In the genomic region with DNA sequence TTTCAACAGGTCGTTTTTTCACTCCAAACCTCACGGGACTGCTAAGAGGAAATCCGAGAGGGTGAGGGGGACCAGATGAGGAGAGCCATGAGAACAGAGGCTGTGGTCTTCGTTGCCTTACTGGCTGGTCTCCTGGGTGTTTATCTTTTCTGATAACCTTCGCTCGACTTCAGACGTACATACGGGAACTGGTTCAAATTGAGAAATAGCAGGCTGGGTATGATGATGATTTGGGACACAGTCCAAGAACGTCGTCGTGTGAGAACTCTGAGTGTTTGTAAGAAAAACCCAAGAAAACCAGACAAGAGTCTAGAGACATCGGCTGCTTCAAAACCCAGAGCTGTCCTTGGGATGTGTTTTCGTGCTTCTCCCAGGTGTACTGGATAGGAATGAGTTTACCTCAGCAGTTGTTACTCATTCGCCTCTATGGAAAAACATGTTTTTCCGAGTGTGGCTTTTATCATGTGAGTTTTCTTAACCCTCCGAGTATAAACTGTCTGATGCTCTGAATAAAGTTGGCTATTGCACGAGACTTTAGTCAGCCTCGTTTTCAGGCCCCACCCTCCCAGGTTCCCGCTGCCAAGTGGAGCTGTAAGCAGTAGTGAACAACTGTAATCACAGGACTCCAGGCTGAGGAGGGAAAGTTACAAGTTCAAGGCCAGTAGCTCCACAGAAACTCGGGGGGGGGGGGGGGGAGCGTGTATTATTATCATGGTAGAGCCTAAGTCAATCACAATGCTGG, we compare ENCODE assay signal across 11 mouse cellular contexts. TPM values are rescaled to one million over a fixed set of nuclear protein-coding genes. Genes with fewer than 3 reads are reported as not detected.
DNase-seq lines count a peak whose midpoint lies in the region; ATAC-seq and TF ChIP-seq lines count a peak whose summit lies in the region.
"Had no signal": no experiment of that assay in that cellular context is flagged by ENCODE, and none has a peak within 500 bp of the region (broad histone marks: within the 10 kb centered on the region; RNA-seq: fewer than 3 reads in every experiment).

No protein-coding gene starts in this region.

- intact Hi-C loops in heart, adult 2 months (cut with DNase I): loop anchor here (5.0 kb wide), 1 partner anchor 44 kb away; the partner anchor contains the start of gene Mb21d2
- intact Hi-C loops in left cerebral cortex, adult 2 months (cut with DNase I): loop anchor here (5.0 kb wide), 1 partner anchor 44 kb away; the partner anchor contains the start of gene Mb21d2

- H3K27ac ChIP-seq in heart, embryonic 10.5 days: peak overlapping the region; percentile 22; the same call in 1 of the 2 replicates
- H3K27ac ChIP-seq in heart, adult 2 months: no peak overlapping the region
- no peak overlapping the region for H3K27ac ChIP-seq in liver, embryonic 16.5 days (ENCODE audit: low read length)
- H3K27ac ChIP-seq in liver, embryonic 11.5 days (ENCODE audit: low read depth, low read length): no peak overlapping the region
- H3K27ac ChIP-seq in left cerebral cortex, adult 2 months: no peak overlapping the region
- H3K27ac ChIP-seq: forebrain, embryonic 12.5 days; liver, embryonic 14.5 days had no signal

- no peaks in the 10 kb centered on the region for H3K36me3 ChIP-seq in heart, embryonic 10.5 days
- no peaks in the 10 kb centered on the region for H3K36me3 ChIP-seq in heart, adult 2 months (ENCODE audit: control insufficient read depth, insufficient read depth, low read length)
- no peaks in the 10 kb centered on the region for H3K36me3 ChIP-seq in liver, embryonic 16.5 days (ENCODE audit: control insufficient read depth, insufficient read depth)
- H3K36me3 ChIP-seq in liver, embryonic 11.5 days (ENCODE audit: control insufficient read depth, insufficient read depth, low read length): no peaks in the 10 kb centered on the region
- H3K36me3 ChIP-seq: forebrain, embryonic 12.5 days had no signal

- no peaks in the 10 kb centered on the region for H3K79me2 ChIP-seq in heart, adult 2 months (replicated peaks; ENCODE audit: control insufficient read depth, insufficient read depth, low read length)

- ATAC-seq in liver, embryonic 16.5 days (ENCODE audit: low read depth): 0 out of 2 replicates have a peak, but pooled peaks have one; percentile 27
- no peak for ATAC-seq in liver, embryonic 11.5 days (replicated peaks; ENCODE audit: low FRiP score)

- H3K4me1 ChIP-seq in heart, embryonic 10.5 days: peaks cover 61% of the 10 kb centered on the region
- peaks cover 5% of the 10 kb centered on the region for H3K4me1 ChIP-seq in heart, adult 2 months (ENCODE audit: control insufficient read depth, insufficient read depth, low read length)
- peaks cover 2% of the 10 kb centered on the region for H3K4me1 ChIP-seq in liver, embryonic 16.5 days (ENCODE audit: control insufficient read depth, low read depth, low read length)
- peaks cover 9% of the 10 kb centered on the region for H3K4me1 ChIP-seq in liver, embryonic 11.5 days (replicated peaks; ENCODE audit: control insufficient read depth, insufficient read depth, low read length)

- H3K27me3 ChIP-seq in heart, embryonic 10.5 days (ENCODE audit: insufficient read depth, poor library complexity, severe bottlenecking): no peaks in the 10 kb centered on the region
- no peaks in the 10 kb centered on the region for H3K27me3 ChIP-seq in heart, adult 2 months (ENCODE audit: control insufficient read depth, insufficient read depth, low read length)
- no peaks in the 10 kb centered on the region for H3K27me3 ChIP-seq in liver, embryonic 16.5 days (ENCODE audit: control insufficient read depth, insufficient read depth, low read depth, low read length)
- H3K27me3 ChIP-seq in liver, embryonic 11.5 days (replicated peaks; ENCODE audit: control insufficient read depth, insufficient read depth, low read length): no peaks in the 10 kb centered on the region
- H3K27me3 ChIP-seq: forebrain, embryonic 12.5 days had no signal

- no peak for TF ChIP-seq EP300 in heart, adult 2 months (IDR thresholded peaks at IDR 0.05; ENCODE audit: insufficient read depth, low read depth, low read length)

- no peaks in the 10 kb centered on the region for H3K9me3 ChIP-seq in heart, embryonic 10.5 days
- H3K9me3 ChIP-seq in liver, embryonic 16.5 days (replicated peaks; ENCODE audit: control insufficient read depth, low read length): no peaks in the 10 kb centered on the region
- H3K9me3 ChIP-seq in liver, embryonic 11.5 days (ENCODE audit: control insufficient read depth, low read length): no peaks in the 10 kb centered on the region
- H3K9me3 ChIP-seq: forebrain, embryonic 12.5 days had no signal

- WGBS in heart, embryonic 10.5 days: 40% methylated on average over 21 of the region's 21 CpGs
- WGBS in heart, adult 2 months: 29% methylated on average over 21 of the region's 21 CpGs
- WGBS in liver, embryonic 16.5 days (ENCODE audit: insufficient replicate concordance): 52% methylated on average over 21 of the region's 21 CpGs
- 49% methylated on average over 21 of the region's 21 CpGs for WGBS in liver, embryonic 11.5 days

- DNase-seq in heart, embryonic 10.5 days (ENCODE audit: low spot score): no peak
- no peak for DNase-seq in heart, adult 2 months
- no peak for DNase-seq in liver, embryonic 11.5 days (ENCODE audit: low spot score)
- peak; percentile 48 for DNase-seq in adipocyte (ENCODE audit: low spot score)
- peak; percentile 35 for DNase-seq in lung, postnatal 10 days
- DNase-seq in left cerebral cortex, adult 2 months (ENCODE audit: extremely low spot score in 1 of 2, low spot score in 2 of 2): no peak
- DNase-seq: kidney, postnatal 10 days; layer of hippocampus, adult 9-11 months had no signal

- TF ChIP-seq POLR2A in heart, adult 2 months (IDR thresholded peaks at IDR 0.05; ENCODE audit: insufficient read depth, low read depth, low read length): no peak

- TF ChIP-seq CTCF in heart, adult 2 months (IDR thresholded peaks at IDR 0.05): no peak
- TF ChIP-seq CTCF in left cerebral cortex, adult 2 months (IDR thresholded peaks at IDR 0.05): no peak

- no peak overlapping the region for H3K9ac ChIP-seq in heart, adult 2 months (ENCODE audit: low read depth, low read length)
- no peak overlapping the region for H3K9ac ChIP-seq in liver, embryonic 16.5 days (ENCODE audit: low read depth, low read length)
- no peak overlapping the region for H3K9ac ChIP-seq in liver, embryonic 11.5 days (ENCODE audit: low read depth, low read length)
- H3K9ac ChIP-seq: forebrain, embryonic 12.5 days; liver, embryonic 14.5 days had no signal

- H3K4me2 ChIP-seq in liver, embryonic 16.5 days (ENCODE audit: low read depth, low read length): no peak overlapping the region
- no peak overlapping the region for H3K4me2 ChIP-seq in liver, embryonic 11.5 days
- H3K4me2 ChIP-seq: forebrain, embryonic 12.5 days had no signal

- no peak overlapping the region for H3K4me3 ChIP-seq in heart, embryonic 10.5 days
- H3K4me3 ChIP-seq in heart, adult 2 months: no peak overlapping the region
- H3K4me3 ChIP-seq in liver, embryonic 16.5 days (ENCODE audit: low read depth, low read length): no peak overlapping the region
- H3K4me3 ChIP-seq in liver, embryonic 11.5 days (ENCODE audit: low read depth, low read length): no peak overlapping the region
- H3K4me3 ChIP-seq in left cerebral cortex, adult 2 months: no peak overlapping the region
- H3K4me3 ChIP-seq: forebrain, embryonic 12.5 days had no signal

RNA-seq across cellular contexts. Expression of gene Mb21d2, which starts 46.6 kb away (rescaled TPM):
- polyA plus RNA-seq in heart, embryonic 10.5 days (2016; fragmentation: Nextera tagmentation; extraction: Ambion mirVana): 5.8 and 7.2 TPM in 2 replicates
- total RNA-seq in heart, adult 2 months (2021): 1 to 10 TPM; 7.7 to 8.3 TPM
- 8.2 and 9.2 TPM in 2 replicates for polyA plus RNA-seq in heart, adult 2 months (2012; rRNA removed)
- 1.5 and 1.6 TPM in 2 replicates for polyA plus RNA-seq in liver, embryonic 16.5 days (2015; fragmentation: Nextera tagmentation; extraction: Ambion mirVana)
- polyA plus RNA-seq in liver, embryonic 11.5 days (2014; fragmentation: Nextera tagmentation; extraction: Ambion mirVana): 4.2 and 4.7 TPM in 2 replicates
- total RNA-seq in left cerebral cortex, adult 2 months (2021): 10 to 100 TPM; 37.9 to 39.0 TPM

Comparison
In these comparisons a context has a peak if more than half of its experiments do, and no peak if none do; other contexts are left out.
1. DNase-seq: peak in adipocyte (single experiment) and lung, postnatal 10 days (single experiment); none in heart, embryonic 10.5 days (single experiment), heart, adult 2 months (0 of 2), liver, embryonic 11.5 days (single experiment) and left cerebral cortex, adult 2 months (0 of 2).